Mouse (Mus musculus) thymus, adult 2 months (tissue): Measurements from ENCODE around the gene Galnt10.

Experiments
- CTCF ChIP-seq: fragments of 200-500 bp; IDR thresholded peaks from 2 replicates; pipeline ENCODE4 v1.5.1; 2012; ENCODE audit warnings: mild to moderate bottlenecking, control low read depth, low read length, moderate library complexity, borderline replicate concordance; ENCODE audit not compliant: control insufficient read depth, poor library complexity, insufficient read depth; ENCODE audit errors: extremely low read depth
- POLR2A ChIP-seq: fragments of 200-500 bp; IDR thresholded peaks from 2 replicates; pipeline ENCODE4 v1.6.1; 2012; ENCODE audit warnings: mild to moderate bottlenecking, low read length, control low read depth, moderate library complexity; ENCODE audit not compliant: control insufficient read depth, poor library complexity, insufficient read depth; ENCODE audit errors: extremely low read depth

DNA sequence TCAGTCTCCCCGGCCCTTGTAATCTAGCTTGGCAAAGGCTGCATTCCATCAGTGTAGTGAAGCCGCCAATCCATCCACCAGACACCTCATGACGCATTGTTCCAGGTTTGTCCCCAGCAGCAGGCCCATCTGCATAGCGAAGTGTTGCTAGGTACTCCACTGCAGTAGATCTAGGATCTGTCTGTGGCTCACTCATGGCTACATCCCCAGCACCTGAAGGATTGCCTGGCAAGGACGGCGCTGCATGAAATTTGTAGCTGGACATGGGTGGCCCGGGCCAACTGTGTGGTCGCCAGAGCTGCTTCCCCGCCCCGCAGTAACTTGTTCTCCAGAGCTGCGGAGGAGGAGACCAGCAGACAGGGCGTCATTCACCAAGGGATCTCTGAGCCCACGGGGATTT lies 128.2 kb downstream of the Galnt10 start:
- TF ChIP-seq POLR2A (no peak), CTCF (no peak)
